Mouse (Mus musculus): Measurements from ENCODE around the gene Hoxa1.

Gene Hoxa1

GRCm38 (mm10) chr6:52189909-52190308 is 31.8 kb upstream of the Hoxa1 start:
- DNase-seq (ENCODE audit: low spot score) = no peak

- no peak for DNase-seq (ENCODE audit: low spot score)
Measured at GRCm38 (mm10) chr6:52189172-52189591, 31.1 kb upstream of the Hoxa1 start.

GRCm38 (mm10) chr6:52186500-52186899 is 28.4 kb upstream of the Hoxa1 start:
- no peak for DNase-seq (ENCODE audit: low spot score)

- no peak for DNase-seq (ENCODE audit: low spot score)
Measured at GRCm38 (mm10) chr6:52185834-52186233, 27.7 kb upstream of the Hoxa1 start.

GRCm38 (mm10) chr6:52185222-52185621 is 27.1 kb upstream of the Hoxa1 start:
- DNase-seq (ENCODE audit: low spot score) = no peak

- no peak for DNase-seq (ENCODE audit: low spot score)
Measured at GRCm38 (mm10) chr6:52184668-52185067, 26.6 kb upstream of the Hoxa1 start.

GRCm38 (mm10) chr6:52183311-52184080 is 25.4 kb upstream of the Hoxa1 start:
- no peak for DNase-seq (ENCODE audit: low spot score)

GRCm38 (mm10) chr6:52182793-52183192 is 24.7 kb upstream of the Hoxa1 start:
- DNase-seq (ENCODE audit: low spot score) = no peak

- DNase-seq (ENCODE audit: low spot score) = no peak
Measured at GRCm38 (mm10) chr6:52182030-52182429, 23.9 kb upstream of the Hoxa1 start.

GRCm38 (mm10) chr6:52180726-52181125 is 22.6 kb upstream of the Hoxa1 start:
- no peak for DNase-seq (ENCODE audit: low spot score)

- DNase-seq (ENCODE audit: low spot score) = no peak
Measured at GRCm38 (mm10) chr6:52180213-52180710, 22.1 kb upstream of the Hoxa1 start.

- DNase-seq (ENCODE audit: low spot score) = no peak
Measured at GRCm38 (mm10) chr6:52179690-52180089, 21.6 kb upstream of the Hoxa1 start.

- no peak for DNase-seq (ENCODE audit: low spot score)
Measured at GRCm38 (mm10) chr6:52178918-52179665, 21.0 kb upstream of the Hoxa1 start.

GRCm38 (mm10) chr6:52177806-52178205 is 19.7 kb upstream of the Hoxa1 start:
- DNase-seq (ENCODE audit: low spot score) = no peak

- peak; percentile 41 for DNase-seq (ENCODE audit: low spot score)
Measured at GRCm38 (mm10) chr6:52177061-52177735, 19.1 kb upstream of the Hoxa1 start, which contains the start of gene 5730596B20Rik. TSS of gene 5730596B20Rik (plus strand) at chr6:52177498.

- no peak for DNase-seq (ENCODE audit: low spot score)
Measured at GRCm38 (mm10) chr6:52176391-52176790, 18.3 kb upstream of the Hoxa1 start.

GRCm38 (mm10) chr6:52175864-52176263 is 17.7 kb upstream of the Hoxa1 start:
- DNase-seq (ENCODE audit: low spot score) = peak; percentile 60

- DNase-seq (ENCODE audit: low spot score) = peak; percentile 47
Measured at GRCm38 (mm10) chr6:52174968-52175751, 17.0 kb upstream of the Hoxa1 start.

GRCm38 (mm10) chr6:52173648-52174047 is 15.5 kb upstream of the Hoxa1 start:
- DNase-seq (ENCODE audit: low spot score) = no peak

GRCm38 (mm10) chr6:52172501-52172900 is 14.4 kb upstream of the Hoxa1 start:
- DNase-seq (ENCODE audit: low spot score) = peak; percentile 82

- no peak for DNase-seq (ENCODE audit: low spot score)
Measured at GRCm38 (mm10) chr6:52171938-52172337, 13.8 kb upstream of the Hoxa1 start.

- no peak for DNase-seq (ENCODE audit: low spot score)
Measured at GRCm38 (mm10) chr6:52171331-52171730, 13.2 kb upstream of the Hoxa1 start.
